ENCODE assay signal across 20 mouse cellular contexts in the genomic region with DNA sequence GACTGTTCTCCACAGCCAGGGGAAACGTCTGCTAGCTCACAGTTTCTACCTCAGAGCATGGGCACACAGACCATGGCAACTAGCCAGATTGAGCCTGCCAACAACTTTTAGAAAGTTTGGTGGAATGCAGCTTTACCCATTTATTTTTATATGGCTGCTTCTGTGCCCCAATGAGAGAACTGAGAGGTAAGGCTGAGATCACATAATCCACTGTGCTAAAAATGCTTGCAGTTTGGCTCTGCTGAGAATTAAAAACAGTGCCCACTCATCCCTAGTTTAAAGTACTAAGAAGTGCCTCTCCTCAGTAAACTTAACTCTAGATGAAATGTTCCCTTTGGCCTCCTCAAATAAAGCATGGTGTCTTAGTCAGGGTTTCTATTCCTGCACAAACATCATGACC.
DNase-seq lines count a peak whose midpoint lies in the region; ATAC-seq lines count a peak whose summit lies in the region.
"Had no signal": no experiment of that assay in that cellular context is flagged by ENCODE, and none has a peak within 500 bp of the region (broad histone marks: within the 10 kb centered on the region; RNA-seq: fewer than 3 reads in every experiment).

No protein-coding gene starts in this region.

- DNase-seq in frontal cortex, adult 2 months (ENCODE audit: extremely low spot score in 1 of 2, low spot score in 1 of 2), result peak; percentile 23 to 34
- no peak for DNase-seq in frontal cortex, postnatal 25 days (ENCODE audit: low spot score in 2 of 2)
- peak; percentile 10 for DNase-seq in right cerebral cortex, adult 18-20 months
- DNase-seq in right cerebral cortex, postnatal 14 days, result no peak
- DNase-seq in brain, adult 2 months (ENCODE audit: low read depth, low spot score), result peak; percentile 70
- DNase-seq in telencephalon, adult 2 months (ENCODE audit: low read depth, low spot score), result peak; percentile 64
- DNase-seq in cerebellum, adult 9-11 months, result no peak
- DNase-seq: adrenal gland, adult 8-10 months; adrenal gland, postnatal 14 days; adrenal gland, postnatal 36 days; cerebellum, adult 11 months; cerebellum, adult 18-20 months; cerebellum, adult 8-10 months; cerebellum, postnatal 10 days; cerebellum, postnatal 25 days; embryo, embryonic 11 days; forebrain, postnatal 0 days had no signal

- no peak for ATAC-seq in erythroblast, adult 5-6 weeks (replicated peaks; ENCODE audit: low FRiP score, poor library complexity, severe bottlenecking)
- ATAC-seq: forebrain, embryonic 13.5 days; forebrain, embryonic 15.5 days; forebrain, postnatal 0 days had no signal

Comparison
In these comparisons a context has a peak if more than half of its experiments do, and no peak if none do; other contexts are left out.
1. DNase-seq: peak in frontal cortex, adult 2 months (2 of 2), right cerebral cortex, adult 18-20 months (single experiment), brain, adult 2 months (single experiment) and telencephalon, adult 2 months (single experiment); none in frontal cortex, postnatal 25 days (0 of 2), right cerebral cortex, postnatal 14 days (single experiment) and cerebellum, adult 9-11 months (single experiment).